Mouse (Mus musculus) lung, adult 2 months (tissue): ENCODE results near the gene Ccdc186. TPM values are rescaled to one million over a fixed set of nuclear protein-coding genes. Genes with fewer than 3 reads are reported as not detected.

ENCODE experiments used
- DNase-seq: peaks from one replicate; pipeline ENCODE4 v3.0.0; 2022
- H3K4me1 ChIP-seq: fragments of 200-500 bp; 2 replicates; pipeline ENCODE4 v1.6.1; 2011; ENCODE audit warnings: low read length; ENCODE audit not compliant: control insufficient read depth, insufficient read depth
- H3K4me3 ChIP-seq: fragments of 200-500 bp; replicated peaks from 2 replicates; pipeline ENCODE3; 2011; ENCODE audit warnings: low read depth, mild to moderate bottlenecking, control low read depth, low read length; ENCODE audit errors: extremely low read depth
- CTCF ChIP-seq: fragments of 200-500 bp; IDR thresholded peaks from 2 replicates; pipeline ENCODE4 v1.5.1; 2011; ENCODE audit warnings: mild to moderate bottlenecking, low read length, control low read depth; ENCODE audit not compliant: insufficient read depth
- POLR2A ChIP-seq: fragments of 200-500 bp; IDR thresholded peaks from 2 replicates; pipeline ENCODE4 v1.6.1; 2011; ENCODE audit warnings: low read depth, mild to moderate bottlenecking, control low read depth, low read length, borderline replicate concordance; ENCODE audit errors: extremely low read depth
- WGBS: fragments of 180-500 bp; shearing (Covaris S2); methylation state at CpG from one replicate; pipeline ENCODE4 v1.1.7; 2018; 5-methylcytosine and 5-hydroxymethylcytosine counted together
- polyA plus RNA-seq: library from polyadenylated mRNA; depleted of rRNA; stranded (reverse); fragments of >200 nt; gene quantifications from 2 replicates; pipeline ENCODE4 v1.2.3, GENCODE M21; 2012

Gene Ccdc186
- polyA plus RNA-seq, 1 experiment: 7.5 TPM

GRCm38 (mm10) chr19:56776719-56777382, 45.1 kb downstream of the Ccdc186 start:
- TF ChIP-seq CTCF: peak; percentile 93
- TF ChIP-seq POLR2A: no peak
- peaks cover 6% of the 10 kb centered on the region; the same call in 1 of the 2 replicates for H3K4me1 ChIP-seq
- peak overlapping the region; percentile 52 for H3K4me3 ChIP-seq
- 17% methylated on average over 16 of the region's 16 CpGs for WGBS
- DNase-seq: peak; percentile 49

GRCm38 (mm10) chr19:56775893-56776718, 45.9 kb downstream of the Ccdc186 start:
- 11% methylated on average over 18 of the region's 18 CpGs for WGBS
- H3K4me3 ChIP-seq: no peak overlapping the region

GRCm38 (mm10) chr19:56774971-56775892, 46.8 kb downstream of the Ccdc186 start:
- Histone ChIP-seq H3K4me1 (peaks cover 6% of the 10 kb centered on the region; the same call in 1 of the 2 replicates), H3K4me3 (no peak overlapping the region)
- TF ChIP-seq CTCF: no peak
- no peak for TF ChIP-seq POLR2A
- WGBS: 42% methylated on average over 24 of the region's 24 CpGs
- no peak for DNase-seq

More at GRCm38 (mm10) chr19:56775893-56776718, 45.9 kb downstream of the Ccdc186 start:
- TF ChIP-seq POLR2A (no peak), CTCF (no peak)
- H3K4me1 ChIP-seq: peaks cover 6% of the 10 kb centered on the region; the same call in 1 of the 2 replicates
- peak; percentile 34 for DNase-seq

- 64% methylated on average over 9 of the region's 9 CpGs for WGBS
- no peak for TF ChIP-seq CTCF
- TF ChIP-seq POLR2A: no peak
- DNase-seq: no peak
These were observed 47.5 kb downstream of the Ccdc186 start for GRCm38 (mm10) chr19:56774408-56774962.

GRCm38 (mm10) chr19:56773393-56773971, 48.5 kb downstream of the Ccdc186 start:
- Histone ChIP-seq H3K4me1 (peaks cover 6% of the 10 kb centered on the region; the same call in 1 of the 2 replicates), H3K4me3 (no peak overlapping the region)
- TF ChIP-seq CTCF (no peak), POLR2A (no peak)
- DNase-seq: no peak
- WGBS: 79% methylated on average over 10 of the region's 10 CpGs

More at GRCm38 (mm10) chr19:56774408-56774962, 47.5 kb downstream of the Ccdc186 start:
- Histone ChIP-seq H3K4me3 (no peak overlapping the region), H3K4me1 (peaks cover 6% of the 10 kb centered on the region; the same call in 1 of the 2 replicates)

- H3K4me3 ChIP-seq: no peak overlapping the region
- no peak for DNase-seq
- WGBS: 67% methylated on average over 7 of the region's 7 CpGs
- no peak for TF ChIP-seq CTCF
- TF ChIP-seq POLR2A: no peak
- peaks cover 6% of the 10 kb centered on the region; the same call in 1 of the 2 replicates for H3K4me1 ChIP-seq
These were observed 49.8 kb downstream of the Ccdc186 start for GRCm38 (mm10) chr19:56772158-56772557.

GRCm38 (mm10) chr19:56769024-56769423, 53.0 kb downstream of the Ccdc186 start:
- DNase-seq: no peak
- Histone ChIP-seq H3K4me1 (no peaks in the 10 kb centered on the region), H3K4me3 (no peak overlapping the region)
- 85% methylated on average over 9 of the region's 9 CpGs for WGBS
- no peak for TF ChIP-seq CTCF
- TF ChIP-seq POLR2A: no peak

- Histone ChIP-seq H3K4me3 (no peak overlapping the region), H3K4me1 (no peaks in the 10 kb centered on the region)
- no peak for TF ChIP-seq CTCF
- TF ChIP-seq POLR2A: no peak
- 94% methylated on average over 4 of the region's 4 CpGs for WGBS
- no peak for DNase-seq
These were observed 59.3 kb downstream of the Ccdc186 start for GRCm38 (mm10) chr19:56762686-56763085.
